Comparison of ENCODE assay signal across 12 mouse cellular contexts in genomic region chr16:47025971-47026370, GRCm38 (mm10).
DNase-seq lines count a peak whose midpoint lies in the region; ATAC-seq lines count a peak whose summit lies in the region.
"Had no signal": no experiment of that assay in that cellular context is flagged by ENCODE, and none has a peak within 500 bp of the region (broad histone marks: within the 10 kb centered on the region; RNA-seq: fewer than 3 reads in every experiment).

No protein-coding gene starts in this region.

- ATAC-seq in frontal cortex, adult (ENCODE audit: low TSS enrichment): peak; percentile 100

- peak; percentile 65 to 78 for DNase-seq in cerebellum, postnatal 14 days
- DNase-seq in cerebellum, adult 8-10 months: no peak
- peak; percentile 16 to 30 for DNase-seq in layer of hippocampus, postnatal 36 days
- peak; percentile 49 for DNase-seq in right cerebral cortex, postnatal 25 days
- DNase-seq in T-cell, adult 2 months (ENCODE audit: low spot score): no peak
- no peak for DNase-seq in spleen, postnatal 4 days (ENCODE audit: low spot score in 2 of 2)
- DNase-seq: kidney, adult 18-20 months; kidney, postnatal 25 days; liver, embryonic 13.5 days; lung, postnatal 10 days; thymus, postnatal 14 days had no signal

Comparison
In these comparisons a context has a peak if more than half of its experiments do, and no peak if none do; other contexts are left out.
1. DNase-seq: peak in cerebellum, postnatal 14 days (2 of 2), layer of hippocampus, postnatal 36 days (2 of 2) and right cerebral cortex, postnatal 25 days (single experiment); none in cerebellum, adult 8-10 months (single experiment), T-cell, adult 2 months (single experiment) and spleen, postnatal 4 days (0 of 2).